Mouse (Mus musculus): Measurements from ENCODE around the gene Mag.

Mag gene

DNA sequence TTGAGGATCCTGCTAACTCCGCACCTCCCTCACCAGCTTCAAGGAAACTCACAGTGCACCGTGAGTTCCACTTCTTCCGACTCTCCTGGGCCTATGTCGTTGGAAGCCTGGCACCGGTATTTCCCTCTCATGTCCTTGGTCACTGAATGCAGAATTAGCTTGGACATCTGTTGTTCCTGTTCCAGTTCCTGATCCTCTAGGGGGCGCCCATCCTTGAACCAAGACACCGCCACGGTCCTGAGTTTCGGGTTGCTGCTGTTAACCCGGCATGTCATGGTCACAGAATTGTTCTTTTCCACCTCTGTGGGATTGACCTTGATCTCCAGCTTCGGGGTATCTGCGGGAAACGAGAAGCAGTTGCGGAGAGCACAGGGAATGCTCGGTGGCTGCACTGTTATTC, 41.6 kb downstream of the Mag start:
- peak; percentile 34 for DNase-seq (ENCODE audit: low read depth, low spot score)

DNA sequence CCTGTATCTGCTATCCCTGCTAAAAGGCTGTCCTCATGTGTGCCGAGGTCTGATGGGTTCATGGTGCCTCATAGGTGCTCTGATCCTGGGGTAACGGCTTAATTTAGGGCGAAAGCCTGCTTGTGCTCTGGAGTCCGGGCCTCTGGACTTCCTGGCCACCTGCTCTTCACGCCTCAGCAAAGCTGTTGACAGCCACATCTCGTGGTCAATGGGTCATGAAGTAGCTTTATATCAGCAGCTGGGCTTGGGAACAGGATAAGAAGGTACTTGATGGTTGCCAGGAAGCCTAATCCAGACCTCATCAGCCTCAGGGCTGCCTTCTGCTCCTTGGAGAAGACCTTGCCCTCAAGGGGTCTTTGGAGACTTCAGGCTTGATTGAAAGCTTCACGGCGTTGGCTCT, 51.3 kb downstream of the Mag start:
- no peak for DNase-seq (ENCODE audit: low read depth, low spot score)

DNA sequence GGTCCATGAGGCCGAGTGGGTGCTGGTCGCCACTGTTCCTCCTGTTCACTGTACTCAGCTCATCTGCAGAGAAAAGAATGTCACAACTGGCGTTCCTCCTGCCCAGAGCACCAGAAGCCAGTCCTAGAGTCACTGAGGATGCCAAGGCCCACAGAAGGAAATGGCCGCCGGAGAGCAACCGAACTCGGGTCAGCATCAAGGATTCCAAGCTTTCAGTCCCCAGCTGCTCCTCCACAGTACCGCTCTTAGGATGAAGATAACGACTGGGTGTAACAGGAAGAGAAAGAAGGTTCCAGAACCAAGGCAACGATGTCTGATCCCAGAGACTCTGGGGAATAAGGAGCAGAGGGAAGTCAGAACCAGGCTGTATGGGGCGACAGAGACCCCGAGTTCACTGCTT, 53.2 kb downstream of the Mag start, which contains the start of gene Ffar1:
Gene Ffar1 (minus strand): TSS at position 101 of the 400 bp plus-strand sequence.
- DNase-seq (ENCODE audit: low read depth, low spot score) = no peak

DNA sequence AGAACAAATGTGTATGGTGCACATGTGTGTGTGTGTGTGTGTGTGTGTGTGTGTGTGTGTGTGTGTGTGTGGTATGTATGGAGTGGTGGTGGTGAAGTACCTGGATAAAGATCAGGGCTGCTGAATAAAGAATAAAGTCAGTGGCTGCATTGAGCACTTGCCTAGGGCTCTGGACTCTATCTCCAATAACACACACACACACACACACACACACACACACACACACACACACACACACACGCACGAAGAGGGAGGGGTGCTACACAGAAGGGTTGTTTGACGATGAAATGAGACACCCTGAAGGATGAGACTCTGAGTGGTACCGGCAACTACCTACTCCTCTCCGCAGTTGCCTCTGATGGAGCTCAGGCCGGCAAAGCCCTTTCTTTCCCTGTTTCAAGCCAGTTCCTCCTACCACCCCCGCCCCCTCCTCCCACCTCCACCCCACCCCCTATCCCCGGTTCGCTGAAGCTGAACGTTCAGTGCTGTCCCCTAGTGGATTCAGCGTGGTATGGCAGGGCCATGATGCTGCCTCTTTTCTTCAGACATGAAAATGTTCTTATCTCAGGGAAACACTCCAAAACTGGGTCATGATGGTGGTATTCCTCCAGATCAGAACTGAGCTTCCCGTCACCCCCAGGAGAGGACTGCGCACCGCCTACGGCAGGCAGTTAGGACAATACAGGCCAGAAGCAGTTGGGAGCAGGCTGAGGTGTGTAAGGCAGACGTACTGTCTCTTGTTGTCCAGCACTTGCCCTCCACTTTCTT, 54.9 kb downstream of the Mag start:
- no peak for DNase-seq (ENCODE audit: low read depth, low spot score)

DNA sequence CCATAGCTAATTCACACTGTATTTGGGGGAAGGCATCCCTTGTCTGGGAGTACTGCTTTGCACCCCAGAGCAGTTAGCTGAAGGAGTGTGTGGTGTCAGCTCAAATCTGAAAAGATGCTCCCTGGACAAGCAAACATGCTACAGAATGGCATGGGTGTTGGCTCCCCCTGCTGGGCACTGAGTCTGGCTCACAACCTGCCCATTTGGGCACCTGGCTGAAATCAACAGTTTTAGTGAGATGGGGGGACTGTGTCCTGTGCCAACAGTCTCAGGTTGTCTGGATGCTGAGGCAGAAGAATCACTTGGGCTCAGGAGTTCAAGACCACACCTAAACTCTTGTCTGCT, 55.4 kb downstream of the Mag start:
- DNase-seq (ENCODE audit: low read depth, low spot score) = no peak

DNA sequence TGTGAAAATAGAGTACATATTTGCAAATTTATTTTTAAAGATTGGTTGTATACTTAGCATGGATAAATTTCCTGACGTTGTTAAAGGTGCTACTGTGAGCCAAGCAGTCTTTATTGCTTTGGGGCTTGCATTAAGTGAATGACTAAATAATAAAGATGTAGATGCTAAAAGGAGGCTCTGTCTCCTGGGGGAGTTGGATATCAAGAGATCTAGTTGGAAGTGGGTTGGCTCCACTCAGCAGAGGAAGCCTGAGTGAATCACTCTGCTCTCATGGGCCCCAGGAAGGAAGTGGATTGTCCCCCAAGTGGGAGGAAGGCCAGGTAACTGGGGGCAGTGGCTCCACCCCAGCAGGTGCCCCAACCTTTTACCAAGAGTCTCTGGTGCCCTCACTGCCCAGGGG, 56.9 kb downstream of the Mag start:
- no peak for DNase-seq (ENCODE audit: low read depth, low spot score)

DNA sequence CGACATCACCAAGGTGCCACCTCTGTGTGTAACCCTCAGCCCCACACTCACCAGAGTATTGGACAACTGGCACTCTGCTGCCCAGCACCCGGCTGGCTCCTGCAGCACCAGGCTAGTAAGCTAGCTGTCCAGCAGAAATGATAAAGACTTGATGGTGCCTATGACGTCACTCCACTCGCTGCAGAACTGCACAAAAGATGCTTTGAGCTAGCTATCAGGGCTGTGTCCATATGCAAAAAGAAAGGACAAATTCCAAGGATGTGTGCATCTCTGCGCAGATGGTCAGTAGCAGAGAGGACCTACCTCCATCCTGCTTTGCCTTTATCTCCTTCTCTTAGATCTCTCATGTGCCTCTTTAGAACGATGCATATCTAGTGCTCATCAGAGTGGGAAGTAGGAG, 58.6 kb downstream of the Mag start, which contains the start of gene Ffar3:
Gene Ffar3 (minus strand): TSS at position 101 of the 400 bp plus-strand sequence.
- no peak for DNase-seq (ENCODE audit: low read depth, low spot score)

DNA sequence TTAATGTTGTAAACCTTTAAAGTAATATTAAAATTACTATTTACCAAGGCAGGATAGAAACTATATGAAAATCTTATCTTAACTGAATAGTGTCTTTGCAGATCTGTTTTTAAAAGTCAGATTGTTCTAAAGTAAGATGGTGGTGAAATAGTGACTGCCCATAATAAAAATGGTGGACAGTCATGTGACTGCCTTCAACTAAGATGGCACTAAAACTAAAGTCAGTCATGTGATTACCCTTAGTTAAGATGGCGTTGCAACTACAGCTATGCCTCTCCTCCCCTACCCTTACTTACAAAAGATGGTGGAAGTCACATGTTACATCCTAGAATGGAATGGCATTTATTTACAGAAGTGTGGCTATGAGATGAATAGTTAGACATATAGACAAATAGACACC, 63.3 kb downstream of the Mag start:
- DNase-seq (ENCODE audit: low read depth, low spot score) = no peak
